Mouse (Mus musculus) lung, postnatal 0 days (tissue): ENCODE measurements at regions not wholly inside any gene's neighbourhood (a gene's known extent, or its start where the extent isn't known, plus 50 kb on each side); places are given as distances from the start of the nearest gene placed in this dataset.

Source experiments
- CTCF ChIP-seq: IDR thresholded peaks from 2 replicates; pipeline ENCODE4 v1.5.1; 2016; ENCODE audit warnings: antibody characterized with exemption, mild to moderate bottlenecking
- EP300 ChIP-seq: IDR thresholded peaks from 2 replicates; pipeline ENCODE4 v1.6.1; 2016; ENCODE audit warnings: antibody characterized with exemption, mild to moderate bottlenecking, control low read depth

- TF ChIP-seq CTCF (no peak), EP300 (no peak)
Observed at GRCm38 (mm10) chr1:184304813-184305212, 270.7 kb upstream of the 1700056E22Rik start.
